Mouse (Mus musculus) spleen, adult 2 months (tissue): ENCODE results near the gene Ldhal6b.

Experiments used
- CTCF ChIP-seq: fragments of 200-500 bp; IDR thresholded peaks from 2 replicates; pipeline ENCODE4 v1.5.1; 2011; ENCODE audit warnings: mild to moderate bottlenecking, inconsistent platforms; ENCODE audit not compliant: insufficient read depth, insufficient read length, insufficient replicate concordance; ENCODE audit errors: extremely low read depth
- POLR2A ChIP-seq: fragments of 200-500 bp; IDR thresholded peaks from 2 replicates; pipeline ENCODE4 v1.6.1; 2011; ENCODE audit warnings: low read depth, low read length, inconsistent platforms

DNA sequence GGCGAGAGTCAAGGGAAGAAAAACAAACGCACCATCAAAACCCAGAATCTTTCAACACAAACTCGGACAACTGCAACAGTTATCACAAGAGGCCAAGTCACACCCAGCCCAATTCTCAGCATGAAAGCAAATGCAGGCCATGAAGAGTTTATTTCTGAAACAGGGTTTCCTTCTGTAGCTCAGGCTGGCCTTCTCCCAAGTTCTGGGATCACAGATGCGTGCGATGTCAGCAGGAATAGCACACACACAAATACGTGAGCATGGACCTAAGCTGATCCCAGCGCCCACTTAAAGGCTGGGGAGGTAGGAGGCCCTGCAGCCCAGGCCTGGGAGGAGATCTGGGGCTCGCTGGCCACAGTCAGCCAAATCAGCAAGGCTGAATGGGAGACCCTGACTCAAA is 5.6 kb upstream of the Ldhal6b start:
- no peak for TF ChIP-seq POLR2A
- TF ChIP-seq CTCF = no peak
